Mouse (Mus musculus): ENCODE data around the gene Nsmce1. TPM values are rescaled to one million over a fixed set of nuclear protein-coding genes. Genes with fewer than 3 reads are reported as not detected.
A peak's percentile ranks its signal among the peaks of the same experiment; 100 is the strongest.

Nsmce1 gene
- polyA plus RNA-seq, 1 experiment from 2014 or later: 127 TPM

GRCm38 (mm10) chr7:125423056-125423455 lies 68.3 kb downstream of the Nsmce1 start:
- Histone ChIP-seq H3K36me3 (ENCODE audit: control insufficient read depth, insufficient read depth, low read length) (no peaks in the 10 kb centered on the region), H3K9ac (ENCODE audit: low read length) (no peak overlapping the region), H3K27me3 (ENCODE audit: control insufficient read depth, insufficient read depth, low read length) (no peaks in the 10 kb centered on the region), H3K4me3 (ENCODE audit: low read depth, low read length) (no peak overlapping the region), H3K4me1 (ENCODE audit: control insufficient read depth, insufficient read depth, low read length) (no peaks in the 10 kb centered on the region), H3K9me3 (ENCODE audit: control insufficient read depth, low read length) (no peaks in the 10 kb centered on the region), H3K27ac (replicated peaks; ENCODE audit: low read depth, low read length) (no peak overlapping the region), H3K4me2 (ENCODE audit: low read depth, severe bottlenecking) (no peak overlapping the region)
- no peak for DNase-seq (ENCODE audit: low spot score)
- WGBS: 72% methylated on average over 3 of the region's 3 CpGs
- ATAC-seq (ENCODE audit: insufficient number of reproducible peaks, low FRiP score, low TSS enrichment, low read depth): no peak

- Histone ChIP-seq H3K27ac (replicated peaks; ENCODE audit: low read depth, low read length) (no peak overlapping the region), H3K36me3 (ENCODE audit: control insufficient read depth, insufficient read depth, low read length) (no peaks in the 10 kb centered on the region), H3K27me3 (ENCODE audit: control insufficient read depth, insufficient read depth, low read length) (no peaks in the 10 kb centered on the region), H3K4me1 (ENCODE audit: control insufficient read depth, insufficient read depth, low read length) (no peaks in the 10 kb centered on the region), H3K4me3 (ENCODE audit: low read depth, low read length) (no peak overlapping the region), H3K9me3 (ENCODE audit: control insufficient read depth, low read length) (no peaks in the 10 kb centered on the region), H3K9ac (ENCODE audit: low read length) (no peak overlapping the region), H3K4me2 (ENCODE audit: low read depth, severe bottlenecking) (no peak overlapping the region)
- WGBS: 53% methylated on average over 2 of the region's 2 CpGs
- ATAC-seq (ENCODE audit: insufficient number of reproducible peaks, low FRiP score, low TSS enrichment, low read depth) (no peak), DNase-seq (ENCODE audit: low spot score) (no peak)
Measured at GRCm38 (mm10) chr7:125421911-125422310, 69.5 kb downstream of the Nsmce1 start.

GRCm38 (mm10) chr7:125420190-125420589 lies 71.2 kb downstream of the Nsmce1 start:
- ATAC-seq (ENCODE audit: insufficient number of reproducible peaks, low FRiP score, low TSS enrichment, low read depth): no peak
- no peaks in the 10 kb centered on the region for H3K9me3 ChIP-seq (ENCODE audit: control insufficient read depth, low read length)
- no peak overlapping the region for H3K9ac ChIP-seq (ENCODE audit: low read length)
- H3K4me2 ChIP-seq (ENCODE audit: low read depth, severe bottlenecking): no peak overlapping the region
- H3K27ac ChIP-seq (replicated peaks; ENCODE audit: low read depth, low read length): no peak overlapping the region
- no peaks in the 10 kb centered on the region for H3K27me3 ChIP-seq (ENCODE audit: control insufficient read depth, insufficient read depth, low read length)
- H3K4me1 ChIP-seq (ENCODE audit: control insufficient read depth, insufficient read depth, low read length): no peaks in the 10 kb centered on the region
- WGBS: 53% methylated on average over 2 of the region's 2 CpGs
- no peak overlapping the region for H3K4me3 ChIP-seq (ENCODE audit: low read depth, low read length)
- DNase-seq (ENCODE audit: low spot score): peak; percentile 60
- no peaks in the 10 kb centered on the region for H3K36me3 ChIP-seq (ENCODE audit: control insufficient read depth, insufficient read depth, low read length)

- no peaks in the 10 kb centered on the region for H3K9me3 ChIP-seq (ENCODE audit: control insufficient read depth, low read length)
- 17% methylated on average over 3 of the region's 3 CpGs for WGBS
- H3K4me1 ChIP-seq (ENCODE audit: control insufficient read depth, insufficient read depth, low read length): no peaks in the 10 kb centered on the region
- ATAC-seq (ENCODE audit: insufficient number of reproducible peaks, low FRiP score, low TSS enrichment, low read depth) (no peak; the same call in 1 of the 2 replicates), DNase-seq (ENCODE audit: low spot score) (no peak)
- H3K9ac ChIP-seq (ENCODE audit: low read length): no peak overlapping the region
- H3K36me3 ChIP-seq (ENCODE audit: control insufficient read depth, insufficient read depth, low read length): no peaks in the 10 kb centered on the region
- H3K27me3 ChIP-seq (ENCODE audit: control insufficient read depth, insufficient read depth, low read length): no peaks in the 10 kb centered on the region
- no peak overlapping the region for H3K27ac ChIP-seq (replicated peaks; ENCODE audit: low read depth, low read length)
- H3K4me3 ChIP-seq (ENCODE audit: low read depth, low read length): no peak overlapping the region
- H3K4me2 ChIP-seq (ENCODE audit: low read depth, severe bottlenecking): no peak overlapping the region
Measured at GRCm38 (mm10) chr7:125418413-125418812, 73.0 kb downstream of the Nsmce1 start.

Other genes with a start within 250 kb of the Nsmce1 start
- 15.2 and 16.0 TPM in 2 replicates for gene Kdm8, start 46.9 kb downstream of the Nsmce1 start, polyA plus RNA-seq (2014; fragmentation: Nextera tagmentation; extraction: Ambion mirVana)
- 2.6 and 2.7 TPM in 2 replicates for gene Il4ra, start 60.5 kb upstream of the Nsmce1 start, polyA plus RNA-seq (2014; fragmentation: Nextera tagmentation; extraction: Ambion mirVana)
- gene Il21r, start 111.8 kb upstream of the Nsmce1 start, polyA plus RNA-seq (2014; fragmentation: Nextera tagmentation; extraction: Ambion mirVana): 0.11 and 0.20 TPM in 2 replicates
- gene Gtf3c1, start 216.2 kb upstream of the Nsmce1 start, polyA plus RNA-seq (2014; fragmentation: Nextera tagmentation; extraction: Ambion mirVana): 34.1 and 38.2 TPM in 2 replicates
- gene D430042O09Rik, start 216.3 kb upstream of the Nsmce1 start, polyA plus RNA-seq (2014; fragmentation: Nextera tagmentation; extraction: Ambion mirVana): 11.3 and 11.5 TPM in 2 replicates

All from limb, embryonic 11.5 days (tissue).